Comparison of ENCODE assay signal across 8 mouse cellular contexts in genomic region chr6:50823220-50823910, GRCm38 (mm10).
A peak's percentile ranks its signal among the peaks of the same experiment; 100 is the strongest.
DNase-seq lines count a peak whose midpoint lies in the region; ATAC-seq lines count a peak whose summit lies in the region.

No protein-coding gene starts in this region.

- H3K4me1 ChIP-seq in heart, embryonic 14.5 days (ENCODE audit: control insufficient read depth in 2 of 2, insufficient read depth in 2 of 2, low read length in 2 of 2) = peaks cover 7 to 12% of the 10 kb centered on the region in 2 experiments
- peaks cover 36% of the 10 kb centered on the region for H3K4me1 ChIP-seq in embryonic facial prominence, embryonic 14.5 days (ENCODE audit: control insufficient read depth, insufficient read depth, low read length)

- ATAC-seq in heart, embryonic 14.5 days (ENCODE audit: insufficient number of reproducible peaks, insufficient read depth, low FRiP score, low read depth) = 0 out of 2 replicates have a peak, but pooled peaks have one; percentile 47
- ATAC-seq in embryonic facial prominence, embryonic 14.5 days (ENCODE audit: low read depth) = peak; percentile 24; the same call in 1 of the 2 replicates
- ATAC-seq in inflammation-experienced regulatory T-cells, adult 6 months = peak; percentile 41

- no peak overlapping the region for H3K27ac ChIP-seq in heart, embryonic 14.5 days (replicated peaks in 1 of 2; ENCODE audit: control insufficient read depth in 1 of 2, insufficient read depth in 1 of 2, low read depth in 2 of 2, low read length in 2 of 2)
- peak overlapping the region; percentile 89 for H3K27ac ChIP-seq in embryonic facial prominence, embryonic 14.5 days (replicated peaks; ENCODE audit: low read depth, low read length)

- no peak for DNase-seq in heart, postnatal 4 days
- peak; percentile 62 for DNase-seq in embryonic facial prominence, embryonic 14.5 days (ENCODE audit: low spot score)
- DNase-seq in neural tube, embryonic 10.5 days (ENCODE audit: extremely low spot score, low spot score) = peak; percentile 60
- no peak for DNase-seq in gastrocnemius, postnatal 14 days
- no peak for DNase-seq in cerebellum, adult 18-20 months
- DNase-seq in adrenal gland, adult (ENCODE audit: inconsistent age in 2 of 2, low spot score in 1 of 2) = no peak

- peaks cover 7% of the 10 kb centered on the region; the same call in 1 of the 2 replicates for H3K9me3 ChIP-seq in heart, embryonic 14.5 days (ENCODE audit: control insufficient read depth, low read length)
- peaks cover 4% of the 10 kb centered on the region for H3K9me3 ChIP-seq in embryonic facial prominence, embryonic 14.5 days (ENCODE audit: control insufficient read depth, low read length)

- peak overlapping the region; percentile 8; the same call in 1 of the 2 replicates for H3K4me2 ChIP-seq in heart, embryonic 14.5 days (ENCODE audit: low read length)
- no peak overlapping the region for H3K4me2 ChIP-seq in embryonic facial prominence, embryonic 14.5 days (ENCODE audit: low read depth, low read length)

- no peak overlapping the region for H3K4me3 ChIP-seq in heart, embryonic 14.5 days (ENCODE audit: control insufficient read depth in 1 of 2, insufficient read depth in 1 of 2, low read depth in 1 of 2, low read length in 2 of 2)
- no peak overlapping the region for H3K4me3 ChIP-seq in embryonic facial prominence, embryonic 14.5 days (ENCODE audit: low read depth, low read length)

- intact Hi-C loops in gastrocnemius, postnatal 14 days (cut with DNase I; ENCODE audit: low total_unique reads) = no loop called here

- no peaks in the 10 kb centered on the region for H3K36me3 ChIP-seq in heart, embryonic 14.5 days (ENCODE audit: control insufficient read depth, insufficient read depth, low read length)
- no peaks in the 10 kb centered on the region for H3K36me3 ChIP-seq in embryonic facial prominence, embryonic 14.5 days (ENCODE audit: control insufficient read depth, insufficient read depth, low read length)

- H3K27me3 ChIP-seq in heart, embryonic 14.5 days (ENCODE audit: control insufficient read depth, insufficient read depth, low read length) = peaks cover 8% of the 10 kb centered on the region
- H3K27me3 ChIP-seq in embryonic facial prominence, embryonic 14.5 days (replicated peaks; ENCODE audit: control insufficient read depth, insufficient read depth, low read length) = no peaks in the 10 kb centered on the region

- H3K9ac ChIP-seq in heart, embryonic 14.5 days (ENCODE audit: low read length) = peak overlapping the region; percentile 34
- peak overlapping the region; percentile 21; the same call in 1 of the 2 replicates for H3K9ac ChIP-seq in embryonic facial prominence, embryonic 14.5 days (ENCODE audit: low read depth, low read length)

- WGBS in heart, embryonic 14.5 days = 24% methylated on average over 18 of the region's 18 CpGs
- 17% methylated on average over 16 of the region's 18 CpGs for WGBS in embryonic facial prominence, embryonic 14.5 days

Comparison
In these comparisons a context has a peak if more than half of its experiments do, and no peak if none do; other contexts are left out.
1. DNase-seq: peak in embryonic facial prominence, embryonic 14.5 days (single experiment) and neural tube, embryonic 10.5 days (single experiment); none in heart, postnatal 4 days (single experiment), gastrocnemius, postnatal 14 days (single experiment), cerebellum, adult 18-20 months (0 of 2) and adrenal gland, adult (0 of 2).
2. Peak in every context shown above with its lines, with median percentiles within 50 percentile points of each other: ATAC-seq.